Mouse (Mus musculus): ENCODE results near the gene 1700028P14Rik. TPM values are rescaled to one million over a fixed set of nuclear protein-coding genes. Genes with fewer than 3 reads are reported as not detected.

1700028P14Rik gene
- polyA plus RNA-seq, 1 experiment from 2014 or later: 0.58 TPM

DNA sequence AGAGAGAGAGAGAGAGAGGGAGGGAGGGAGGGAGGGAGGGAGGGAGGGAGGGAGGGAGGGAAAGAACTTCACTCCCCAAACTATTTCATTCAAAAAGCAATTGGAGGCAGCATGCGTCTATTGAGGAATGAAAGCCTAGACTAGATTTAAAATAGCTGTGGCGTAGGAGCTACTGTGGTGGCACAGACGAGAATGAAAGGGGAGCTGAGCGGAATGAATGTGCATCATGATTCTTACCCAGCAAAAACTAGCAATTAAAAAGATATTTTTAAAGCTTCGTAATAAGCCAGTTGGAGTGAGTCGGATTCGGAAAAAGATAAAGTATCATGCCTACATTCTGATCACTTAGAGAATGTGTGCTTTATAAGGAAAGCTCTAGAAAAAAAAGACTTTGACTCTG, 7.3 kb downstream of the 1700028P14Rik start:
- H3K9ac ChIP-seq (replicated peaks; ENCODE audit: low read length): no peak overlapping the region
- H3K4me2 ChIP-seq (ENCODE audit: low read depth, low read length): no peak overlapping the region
- 81% methylated on average over 7 of the region's 7 CpGs for WGBS
- DNase-seq (ENCODE audit: low spot score): no peak
- no peak overlapping the region for H3K27ac ChIP-seq (replicated peaks; ENCODE audit: low read depth, low read length)
- H3K9me3 ChIP-seq (replicated peaks; ENCODE audit: control insufficient read depth, low read length): no peaks in the 10 kb centered on the region
- H3K36me3 ChIP-seq (replicated peaks; ENCODE audit: control insufficient read depth, insufficient read depth, low read depth, low read length): no peaks in the 10 kb centered on the region
- H3K4me1 ChIP-seq (ENCODE audit: control insufficient read depth, insufficient read depth, low read length): no peaks in the 10 kb centered on the region
- ATAC-seq (replicated peaks; ENCODE audit: insufficient number of reproducible peaks, low FRiP score, low TSS enrichment, low read depth): no peak
- no peaks in the 10 kb centered on the region for H3K27me3 ChIP-seq (ENCODE audit: control insufficient read depth, insufficient read depth, low read length)
- no peak overlapping the region for H3K4me3 ChIP-seq (ENCODE audit: low read depth, low read length)

DNA sequence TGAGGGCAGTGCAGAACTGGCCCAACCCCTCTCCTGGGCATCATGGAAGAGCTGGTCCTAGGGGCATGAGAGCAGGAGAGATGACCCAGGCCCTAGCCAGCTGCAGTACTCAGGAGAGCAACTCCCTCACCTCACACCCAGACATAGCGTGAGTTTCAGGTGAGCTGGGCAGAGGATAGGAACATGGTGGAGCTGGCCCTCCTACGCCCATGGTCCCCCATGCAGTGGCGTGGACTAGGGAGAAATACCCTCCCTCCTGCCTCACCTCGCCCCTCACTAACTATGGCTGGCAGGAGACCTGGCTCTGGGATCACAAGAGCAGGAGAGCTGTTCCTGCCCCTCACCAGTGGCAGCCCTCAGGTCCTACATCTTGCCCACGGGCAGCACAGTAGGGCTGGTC, 8.8 kb downstream of the 1700028P14Rik start:
- WGBS: 89% methylated on average over 5 of the region's 5 CpGs
- ATAC-seq (replicated peaks; ENCODE audit: insufficient number of reproducible peaks, low FRiP score, low TSS enrichment, low read depth) (no peak), DNase-seq (ENCODE audit: low spot score) (no peak)
- Histone ChIP-seq H3K4me2 (ENCODE audit: low read depth, low read length) (no peak overlapping the region), H3K27me3 (ENCODE audit: control insufficient read depth, insufficient read depth, low read length) (no peaks in the 10 kb centered on the region), H3K4me1 (ENCODE audit: control insufficient read depth, insufficient read depth, low read length) (no peaks in the 10 kb centered on the region), H3K9ac (replicated peaks; ENCODE audit: low read length) (no peak overlapping the region), H3K4me3 (ENCODE audit: low read depth, low read length) (no peak overlapping the region), H3K27ac (replicated peaks; ENCODE audit: low read depth, low read length) (no peak overlapping the region), H3K36me3 (replicated peaks; ENCODE audit: control insufficient read depth, insufficient read depth, low read depth, low read length) (no peaks in the 10 kb centered on the region), H3K9me3 (replicated peaks; ENCODE audit: control insufficient read depth, low read length) (no peaks in the 10 kb centered on the region)

DNA sequence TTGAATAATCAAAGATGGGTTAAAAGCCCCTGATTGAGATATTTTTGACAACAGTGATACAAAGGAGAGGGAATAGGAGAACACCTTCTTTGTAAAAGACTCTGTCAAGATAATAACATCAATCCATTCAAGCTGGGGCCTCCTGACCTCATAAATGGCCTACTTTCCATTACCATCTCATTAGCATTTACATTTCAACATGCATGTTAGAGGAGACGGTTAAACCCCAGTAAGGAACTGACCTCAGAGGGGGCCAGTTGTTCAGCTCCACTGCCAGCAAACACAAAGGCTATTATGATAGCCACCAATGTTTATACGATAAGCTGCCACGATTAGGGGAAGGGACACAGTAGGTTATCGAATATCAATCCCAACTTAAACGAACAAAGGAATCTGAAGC, 15.8 kb downstream of the 1700028P14Rik start:
- Histone ChIP-seq H3K4me3 (ENCODE audit: low read depth, low read length) (no peak overlapping the region), H3K27me3 (ENCODE audit: control insufficient read depth, insufficient read depth, low read length) (no peaks in the 10 kb centered on the region), H3K27ac (replicated peaks; ENCODE audit: low read depth, low read length) (no peak overlapping the region), H3K4me2 (ENCODE audit: low read depth, low read length) (no peak overlapping the region), H3K36me3 (replicated peaks; ENCODE audit: control insufficient read depth, insufficient read depth, low read depth, low read length) (no peaks in the 10 kb centered on the region), H3K9me3 (replicated peaks; ENCODE audit: control insufficient read depth, low read length) (no peaks in the 10 kb centered on the region), H3K4me1 (ENCODE audit: control insufficient read depth, insufficient read depth, low read length) (no peaks in the 10 kb centered on the region), H3K9ac (replicated peaks; ENCODE audit: low read length) (no peak overlapping the region)
- 50% methylated on average over 5 of the region's 5 CpGs for WGBS
- DNase-seq (ENCODE audit: low spot score) (no peak), ATAC-seq (replicated peaks; ENCODE audit: insufficient number of reproducible peaks, low FRiP score, low TSS enrichment, low read depth) (no peak)

DNA sequence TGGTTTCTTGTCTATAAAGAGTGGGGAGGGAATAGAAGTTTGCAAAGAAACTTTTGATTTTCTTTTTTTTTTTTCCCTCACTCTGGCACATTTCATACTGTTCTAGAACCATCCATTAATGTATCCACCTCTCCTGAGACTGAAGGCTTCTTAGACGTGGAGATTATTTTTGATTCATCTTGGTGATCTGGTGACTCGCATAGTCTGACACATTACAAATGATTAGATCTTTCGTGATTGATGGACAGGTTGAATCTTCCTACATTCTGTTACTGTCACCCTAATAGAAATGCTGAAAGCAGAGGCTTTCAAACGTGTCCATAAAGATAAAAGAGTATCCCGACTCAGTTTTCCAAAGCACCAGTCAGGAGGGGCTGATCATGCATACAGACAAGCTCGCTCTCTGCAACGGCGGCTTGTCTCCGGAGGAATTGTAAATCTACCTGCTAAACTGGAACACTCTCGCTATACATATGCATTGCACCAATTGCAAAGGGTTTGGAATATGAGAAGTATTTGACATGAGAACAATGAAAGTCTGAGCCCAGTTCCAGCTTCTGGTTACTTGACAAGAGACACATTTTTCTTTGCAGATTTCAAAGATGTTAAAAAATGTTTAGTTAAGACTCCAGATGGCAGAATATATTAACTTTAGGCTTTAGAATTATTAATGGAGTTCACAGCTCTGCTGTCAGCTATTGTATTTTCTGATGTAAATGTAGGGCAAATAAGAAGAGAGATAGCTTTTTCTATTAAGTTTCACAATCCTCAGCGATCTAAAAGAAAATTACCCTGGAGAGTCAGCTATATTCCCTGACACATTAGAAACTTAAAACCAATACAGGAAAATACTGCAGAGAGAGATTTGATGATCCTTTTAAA, 20.8 kb downstream of the 1700028P14Rik start:
- H3K27ac ChIP-seq (replicated peaks; ENCODE audit: low read depth, low read length): no peak overlapping the region
- H3K4me3 ChIP-seq (ENCODE audit: low read depth, low read length): no peak overlapping the region
- ATAC-seq (replicated peaks; ENCODE audit: insufficient number of reproducible peaks, low FRiP score, low TSS enrichment, low read depth) (no peak), DNase-seq (ENCODE audit: low spot score) (no peak)
- H3K4me1 ChIP-seq (ENCODE audit: control insufficient read depth, insufficient read depth, low read length): no peaks in the 10 kb centered on the region
- WGBS: 79% methylated on average over 11 of the region's 11 CpGs
- H3K27me3 ChIP-seq (ENCODE audit: control insufficient read depth, insufficient read depth, low read length): no peaks in the 10 kb centered on the region
- H3K4me2 ChIP-seq (ENCODE audit: low read depth, low read length): no peak overlapping the region
- no peaks in the 10 kb centered on the region for H3K36me3 ChIP-seq (replicated peaks; ENCODE audit: control insufficient read depth, insufficient read depth, low read depth, low read length)
- no peak overlapping the region for H3K9ac ChIP-seq (replicated peaks; ENCODE audit: low read length)
- H3K9me3 ChIP-seq (replicated peaks; ENCODE audit: control insufficient read depth, low read length): no peaks in the 10 kb centered on the region

DNA sequence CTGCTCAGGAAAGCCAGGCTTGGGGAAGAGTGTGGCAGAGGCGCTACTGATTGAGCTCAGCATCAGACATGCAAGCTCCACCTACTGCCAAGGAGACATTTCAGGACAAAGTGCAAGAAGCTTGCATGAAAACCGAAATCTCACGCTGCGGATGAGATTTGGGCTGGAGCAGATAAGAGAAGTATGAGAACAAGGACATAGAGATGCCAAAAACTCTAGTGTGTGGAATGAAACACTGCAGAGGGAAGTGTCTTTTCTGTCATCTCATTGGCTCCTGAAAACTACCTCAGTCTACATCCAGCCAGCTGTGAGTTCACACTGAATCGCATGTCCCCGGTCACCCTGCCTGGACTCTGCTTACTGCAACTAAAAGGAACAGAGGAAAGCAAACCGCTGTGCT, 38.3 kb downstream of the 1700028P14Rik start:
- Histone ChIP-seq H3K27me3 (ENCODE audit: control insufficient read depth, insufficient read depth, low read length) (no peaks in the 10 kb centered on the region), H3K9me3 (replicated peaks; ENCODE audit: control insufficient read depth, low read length) (no peaks in the 10 kb centered on the region), H3K4me3 (ENCODE audit: low read depth, low read length) (no peak overlapping the region), H3K4me1 (ENCODE audit: control insufficient read depth, insufficient read depth, low read length) (no peaks in the 10 kb centered on the region), H3K9ac (replicated peaks; ENCODE audit: low read length) (no peak overlapping the region), H3K27ac (replicated peaks; ENCODE audit: low read depth, low read length) (no peak overlapping the region), H3K4me2 (ENCODE audit: low read depth, low read length) (no peak overlapping the region), H3K36me3 (replicated peaks; ENCODE audit: control insufficient read depth, insufficient read depth, low read depth, low read length) (no peaks in the 10 kb centered on the region)
- no peak for DNase-seq (ENCODE audit: low spot score)
- no peak for ATAC-seq (replicated peaks; ENCODE audit: insufficient number of reproducible peaks, low FRiP score, low TSS enrichment, low read depth)
- WGBS: 84% methylated on average over 7 of the region's 7 CpGs

DNA sequence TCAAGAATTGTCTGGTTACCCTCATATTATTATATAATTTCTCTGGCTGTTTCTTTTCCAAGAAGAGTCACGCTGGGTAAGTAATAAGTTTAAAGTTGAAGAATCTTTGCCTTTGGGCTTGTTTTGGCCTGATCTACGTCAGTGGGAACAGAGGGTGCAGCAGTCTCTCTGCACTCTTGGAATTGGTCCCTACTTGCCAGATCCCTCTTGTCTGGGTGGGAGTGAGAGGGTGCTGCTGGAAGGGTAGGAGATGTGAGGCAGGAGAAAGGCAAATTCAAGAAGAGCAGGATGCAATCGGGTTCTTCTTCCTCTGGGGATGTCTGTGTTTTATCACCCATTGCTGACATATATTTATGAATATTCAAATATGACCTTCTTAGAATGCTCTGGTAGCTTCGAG, 42.9 kb downstream of the 1700028P14Rik start:
- Histone ChIP-seq H3K4me1 (ENCODE audit: control insufficient read depth, insufficient read depth, low read length) (no peaks in the 10 kb centered on the region), H3K9me3 (replicated peaks; ENCODE audit: control insufficient read depth, low read length) (no peaks in the 10 kb centered on the region), H3K36me3 (replicated peaks; ENCODE audit: control insufficient read depth, insufficient read depth, low read depth, low read length) (no peaks in the 10 kb centered on the region), H3K4me3 (ENCODE audit: low read depth, low read length) (no peak overlapping the region), H3K27me3 (ENCODE audit: control insufficient read depth, insufficient read depth, low read length) (no peaks in the 10 kb centered on the region), H3K27ac (replicated peaks; ENCODE audit: low read depth, low read length) (no peak overlapping the region), H3K9ac (replicated peaks; ENCODE audit: low read length) (no peak overlapping the region), H3K4me2 (ENCODE audit: low read depth, low read length) (no peak overlapping the region)
- DNase-seq (ENCODE audit: low spot score): no peak
- WGBS: 77% methylated on average over 4 of the region's 4 CpGs
- no peak for ATAC-seq (replicated peaks; ENCODE audit: insufficient number of reproducible peaks, low FRiP score, low TSS enrichment, low read depth)

DNA sequence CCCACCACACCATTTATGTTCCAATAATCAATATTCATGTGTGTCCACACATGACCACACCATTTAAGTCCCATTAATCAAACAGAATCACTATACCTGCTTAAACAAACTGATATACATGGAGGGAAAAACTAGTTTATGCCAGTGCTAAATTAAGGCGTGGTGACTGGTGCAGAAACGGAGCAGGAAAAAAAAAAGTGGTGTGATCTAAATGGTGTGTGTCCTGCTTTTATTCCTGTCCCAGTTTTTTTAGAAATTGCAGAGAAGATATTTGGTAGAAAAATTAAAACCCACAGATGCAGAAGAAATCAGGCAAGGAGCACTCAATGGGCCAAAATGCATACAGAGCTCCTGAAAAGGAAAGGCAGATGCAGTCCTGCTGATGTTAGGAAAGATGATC, 44.7 kb downstream of the 1700028P14Rik start:
- WGBS: 93% methylated on average over 2 of the region's 2 CpGs
- no peak for ATAC-seq (replicated peaks; ENCODE audit: insufficient number of reproducible peaks, low FRiP score, low TSS enrichment, low read depth)
- H3K27ac ChIP-seq (replicated peaks; ENCODE audit: low read depth, low read length): no peak overlapping the region

DNA sequence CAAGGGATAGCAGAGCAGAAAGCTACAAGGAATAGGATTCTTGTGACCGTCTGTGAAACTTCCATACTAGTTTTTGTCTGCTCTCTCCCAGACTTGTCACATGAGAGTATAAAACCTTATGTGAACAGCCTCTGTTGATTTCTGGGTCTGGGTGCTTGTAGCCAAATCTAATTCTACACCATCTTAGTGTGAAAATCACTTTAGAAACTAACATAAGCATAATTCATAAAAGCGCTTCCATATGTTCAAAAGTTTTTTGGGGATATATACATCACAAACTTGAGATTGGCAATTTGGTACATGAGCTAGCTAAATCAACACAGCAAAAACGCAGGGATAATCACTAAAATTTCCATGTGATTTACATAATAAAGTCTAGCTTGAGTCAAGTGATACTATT, 57.7 kb downstream of the 1700028P14Rik start:
- H3K9ac ChIP-seq (replicated peaks; ENCODE audit: low read length): no peak overlapping the region
- H3K4me1 ChIP-seq (ENCODE audit: control insufficient read depth, insufficient read depth, low read length): no peaks in the 10 kb centered on the region
- H3K9me3 ChIP-seq (replicated peaks; ENCODE audit: control insufficient read depth, low read length): no peaks in the 10 kb centered on the region
- ATAC-seq (replicated peaks; ENCODE audit: insufficient number of reproducible peaks, low FRiP score, low TSS enrichment, low read depth) (no peak), DNase-seq (ENCODE audit: low spot score) (no peak)
- H3K27me3 ChIP-seq (ENCODE audit: control insufficient read depth, insufficient read depth, low read length): no peaks in the 10 kb centered on the region
- H3K4me2 ChIP-seq (ENCODE audit: low read depth, low read length): no peak overlapping the region
- no peaks in the 10 kb centered on the region for H3K36me3 ChIP-seq (replicated peaks; ENCODE audit: control insufficient read depth, insufficient read depth, low read depth, low read length)
- 86% methylated on average over 3 of the region's 3 CpGs for WGBS
- H3K27ac ChIP-seq (replicated peaks; ENCODE audit: low read depth, low read length): no peak overlapping the region
- H3K4me3 ChIP-seq (ENCODE audit: low read depth, low read length): no peak overlapping the region

More for the DNA sequence above, 44.7 kb downstream of the 1700028P14Rik start:
- H3K4me3 ChIP-seq (ENCODE audit: low read depth, low read length): no peak overlapping the region
- H3K27me3 ChIP-seq (ENCODE audit: control insufficient read depth, insufficient read depth, low read length): no peaks in the 10 kb centered on the region
- DNase-seq (ENCODE audit: low spot score): no peak
- H3K9me3 ChIP-seq (replicated peaks; ENCODE audit: control insufficient read depth, low read length): no peaks in the 10 kb centered on the region
- no peak overlapping the region for H3K4me2 ChIP-seq (ENCODE audit: low read depth, low read length)
- no peaks in the 10 kb centered on the region for H3K36me3 ChIP-seq (replicated peaks; ENCODE audit: control insufficient read depth, insufficient read depth, low read depth, low read length)
- H3K4me1 ChIP-seq (ENCODE audit: control insufficient read depth, insufficient read depth, low read length): no peaks in the 10 kb centered on the region
- H3K9ac ChIP-seq (replicated peaks; ENCODE audit: low read length): no peak overlapping the region
